Mouse (Mus musculus) c-Kit-positive CD71-positive TER-119-positive erythroid progenitor cells, embryonic 14.5 days (primary cell): ENCODE measurements around the gene Gnat1.

Source experiments
- DNase-seq: peaks from one replicate; pipeline ENCODE4 v3.0.0-alpha.2; 2013; ENCODE audit warnings: low spot score

The Gnat1 gene

DNA sequence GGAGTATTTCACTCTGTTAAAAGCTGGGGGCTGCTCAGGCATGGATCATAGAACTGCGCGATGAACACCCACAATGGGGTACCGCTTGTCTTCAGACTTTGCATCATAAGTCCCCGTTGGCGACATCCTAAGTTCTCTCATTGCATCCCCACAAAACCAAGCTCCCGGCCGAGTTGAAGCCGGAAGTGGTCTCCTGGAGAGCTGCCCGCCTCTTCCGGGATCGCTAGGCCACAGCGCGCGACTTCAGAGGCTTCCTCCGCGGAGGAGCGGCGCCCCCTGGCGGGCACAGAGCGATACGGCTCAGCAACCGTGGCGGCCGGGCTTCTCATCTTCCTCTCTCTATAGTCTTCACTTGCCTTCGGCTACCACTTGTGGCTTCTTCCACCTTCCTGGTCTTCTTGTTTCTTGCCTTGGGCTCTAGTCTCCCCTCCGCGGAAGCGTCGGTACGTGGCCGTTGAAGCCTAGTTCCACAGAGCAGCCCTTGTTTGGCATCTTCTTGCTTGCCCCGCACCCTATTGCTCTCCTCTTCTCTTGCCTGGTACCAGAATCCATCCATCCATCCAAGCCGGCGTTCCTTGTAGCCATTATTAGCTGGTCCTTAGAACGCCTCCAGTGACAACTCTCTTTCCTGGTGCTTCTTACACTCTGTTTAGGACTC lies 34.9 kb downstream of the Gnat1 start:
- DNase-seq, result peak; percentile 90

GRCm38 (mm10) chr9:107643544-107644214 lies 35.8 kb downstream of the Gnat1 start:
- no peak for DNase-seq

GRCm38 (mm10) chr9:107641666-107642065 lies 37.8 kb downstream of the Gnat1 start:
- no peak for DNase-seq

DNA sequence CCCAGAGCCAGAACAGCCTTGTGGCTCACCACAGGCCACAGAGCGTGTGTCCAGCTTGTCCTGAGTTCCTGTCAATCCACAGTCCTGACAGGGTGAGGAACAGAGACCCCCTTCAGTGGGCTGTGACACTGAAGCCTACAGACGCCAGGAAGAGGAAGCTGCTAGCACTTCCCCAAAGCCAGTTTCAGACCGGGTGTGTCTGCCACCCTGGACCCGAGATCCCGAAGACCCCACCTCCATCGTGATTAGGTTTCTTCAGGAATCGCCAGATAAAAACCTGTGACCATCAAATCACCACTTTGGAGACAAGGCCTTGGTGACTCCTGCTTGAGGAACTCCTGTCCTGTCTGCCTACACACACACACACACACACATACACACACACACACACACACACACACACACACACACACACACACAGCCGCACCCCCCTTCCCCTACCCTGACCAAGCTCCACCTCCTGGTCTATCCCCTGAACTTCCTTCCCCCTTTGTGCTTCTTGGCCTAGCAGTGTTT lies 39.2 kb downstream of the Gnat1 start:
- DNase-seq, result no peak

DNA sequence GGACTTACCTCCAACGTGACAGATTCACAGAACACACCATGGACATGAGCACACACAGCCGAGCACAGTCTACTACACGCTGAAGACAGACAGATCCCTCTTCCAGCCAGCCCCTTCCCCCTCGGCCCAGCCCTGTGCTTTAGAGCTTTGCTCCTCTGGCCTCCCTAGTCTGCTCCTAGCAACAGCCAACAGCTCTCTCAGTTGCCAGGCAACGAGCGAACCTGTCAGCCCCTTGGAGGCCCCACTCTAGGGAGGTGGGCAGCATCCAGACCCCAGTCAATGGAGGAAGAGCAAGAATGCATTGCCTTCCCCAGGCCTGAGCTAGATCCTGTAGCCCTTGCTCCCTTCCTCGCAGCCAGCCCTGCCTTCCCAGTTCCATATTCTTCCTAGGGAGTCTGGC lies 42.4 kb downstream of the Gnat1 start:
- DNase-seq, result no peak

DNA sequence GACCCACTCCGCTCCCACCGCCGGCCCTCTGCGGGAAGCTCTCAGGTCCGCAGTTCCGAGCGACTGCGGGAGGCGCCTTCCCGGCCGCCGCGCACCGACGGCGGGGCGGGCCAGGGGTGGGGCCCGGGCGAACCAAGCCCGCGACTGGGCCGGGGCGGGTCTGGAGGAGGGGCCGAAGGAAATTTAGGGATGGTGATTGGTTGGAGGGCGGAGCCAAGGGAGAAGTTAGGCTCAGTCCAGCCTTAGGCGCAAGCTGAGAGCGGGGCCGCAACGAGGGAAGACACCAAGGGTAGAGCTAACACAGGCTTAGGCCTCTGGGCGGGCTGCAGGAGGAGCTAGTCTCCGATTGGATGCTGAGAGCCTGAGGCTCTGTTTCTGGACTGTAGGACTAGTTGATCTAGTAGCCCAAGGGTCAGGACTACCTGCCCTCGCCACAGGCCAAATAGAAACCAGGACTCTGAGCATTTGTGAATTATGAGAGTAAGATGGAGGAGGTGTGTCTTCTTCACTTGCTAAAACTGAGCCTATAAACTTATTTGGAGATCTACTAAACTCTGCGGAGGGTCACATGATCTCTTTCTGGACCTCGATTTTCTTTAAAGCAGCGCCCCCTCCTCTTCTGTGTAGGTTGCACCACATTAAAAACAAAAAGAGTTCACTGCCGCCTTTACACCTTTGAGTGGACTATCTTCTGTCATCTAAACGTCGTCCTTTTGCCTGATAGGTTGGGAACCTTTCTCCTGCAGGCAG lies 44.1 kb downstream of the Gnat1 start, which contains the start of gene Gnai2:
TSS of gene Gnai2 (minus strand) at position 89 of the 750 bp plus-strand sequence.
- peak; percentile 97 for DNase-seq

DNA sequence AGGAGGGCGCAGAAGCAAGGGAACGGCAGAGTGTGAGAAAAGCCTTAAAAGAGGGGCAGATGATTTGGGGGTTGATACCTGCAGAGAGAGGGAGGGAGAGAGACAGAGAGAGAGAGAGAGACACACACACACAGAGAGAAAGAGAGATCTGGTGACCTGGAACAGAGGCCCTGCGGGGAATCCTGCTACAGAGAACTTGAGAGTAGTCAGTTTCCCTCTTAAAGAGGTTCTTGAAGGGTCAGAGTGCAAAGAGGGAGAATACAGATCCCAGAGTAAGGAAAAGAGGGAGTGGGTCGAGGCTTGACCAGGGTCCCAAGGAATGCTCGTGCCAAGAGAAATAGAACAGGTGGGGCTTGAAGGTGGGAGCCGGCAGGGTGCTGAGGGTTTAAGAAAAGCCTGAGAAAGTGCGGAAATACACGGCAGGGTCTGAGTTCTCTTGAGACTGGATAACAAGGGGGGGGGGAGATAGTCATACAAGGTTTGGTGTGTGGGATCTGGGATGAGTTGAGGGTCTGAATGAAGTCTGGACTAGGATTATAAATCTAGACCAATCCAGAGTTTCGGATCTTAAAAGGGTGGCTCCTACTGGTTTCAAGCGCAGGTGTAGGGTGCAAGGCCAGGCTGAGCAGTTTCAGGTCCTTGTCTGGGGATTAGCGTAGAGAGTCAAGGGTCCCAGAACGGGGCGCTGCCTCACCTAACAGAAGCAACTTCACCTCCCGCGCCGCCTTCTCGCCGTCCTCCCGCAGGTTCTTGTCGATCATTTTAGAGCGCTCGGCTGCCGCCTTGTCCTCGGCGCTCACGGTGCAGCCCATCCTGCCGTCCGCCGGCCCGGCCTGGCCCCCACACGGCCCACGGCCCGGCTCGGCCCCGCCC lies 44.9 kb downstream of the Gnat1 start:
- DNase-seq, result peak; percentile 37

DNA sequence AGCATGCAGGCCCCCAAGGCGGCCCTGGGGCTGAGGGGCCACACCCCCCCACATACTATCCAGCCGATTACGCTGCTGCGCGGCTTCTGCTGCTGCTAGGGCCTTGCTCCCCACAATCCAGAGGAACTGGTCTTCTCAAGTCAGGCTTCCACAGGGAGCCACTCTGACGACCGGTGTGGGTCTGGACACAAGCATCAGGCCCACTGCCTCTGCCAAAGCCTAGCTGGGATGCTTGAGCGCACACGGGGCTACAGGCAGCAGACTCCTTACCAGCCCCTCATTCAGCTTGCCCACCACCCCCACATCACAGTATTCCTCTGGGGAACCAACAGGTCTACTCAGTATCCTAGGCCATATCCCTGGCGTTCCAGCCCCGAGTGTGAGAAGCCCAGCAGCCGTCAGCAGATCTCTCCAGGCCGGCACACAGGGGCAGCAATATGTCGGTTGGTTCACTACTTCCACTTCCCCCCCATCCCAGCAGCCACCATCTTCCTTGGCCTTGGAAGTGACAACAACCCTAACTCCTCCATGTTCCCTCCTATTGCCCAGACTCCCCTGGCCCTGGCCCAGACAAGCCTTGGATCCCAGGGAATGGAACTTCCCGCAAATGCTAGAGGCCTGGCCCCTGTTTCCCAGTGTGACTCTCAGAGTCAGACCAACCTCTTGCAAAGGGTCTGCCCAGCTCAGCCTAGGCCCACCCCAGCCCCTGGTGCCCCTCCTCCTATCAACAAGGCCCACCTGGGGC lies 45.7 kb downstream of the Gnat1 start:
- DNase-seq, result no peak

GRCm38 (mm10) chr9:107633091-107633660 lies 46.3 kb downstream of the Gnat1 start:
- peak; percentile 72 for DNase-seq

- peak; percentile 51 for DNase-seq
Observed at GRCm38 (mm10) chr9:107632478-107632877, 47.0 kb downstream of the Gnat1 start.

- no peak for DNase-seq
Observed at GRCm38 (mm10) chr9:107631861-107632260, 47.7 kb downstream of the Gnat1 start.

- DNase-seq, result no peak
Observed at GRCm38 (mm10) chr9:107631311-107631826, 48.1 kb downstream of the Gnat1 start.

GRCm38 (mm10) chr9:107630576-107630975 lies 48.9 kb downstream of the Gnat1 start:
- no peak for DNase-seq

DNA sequence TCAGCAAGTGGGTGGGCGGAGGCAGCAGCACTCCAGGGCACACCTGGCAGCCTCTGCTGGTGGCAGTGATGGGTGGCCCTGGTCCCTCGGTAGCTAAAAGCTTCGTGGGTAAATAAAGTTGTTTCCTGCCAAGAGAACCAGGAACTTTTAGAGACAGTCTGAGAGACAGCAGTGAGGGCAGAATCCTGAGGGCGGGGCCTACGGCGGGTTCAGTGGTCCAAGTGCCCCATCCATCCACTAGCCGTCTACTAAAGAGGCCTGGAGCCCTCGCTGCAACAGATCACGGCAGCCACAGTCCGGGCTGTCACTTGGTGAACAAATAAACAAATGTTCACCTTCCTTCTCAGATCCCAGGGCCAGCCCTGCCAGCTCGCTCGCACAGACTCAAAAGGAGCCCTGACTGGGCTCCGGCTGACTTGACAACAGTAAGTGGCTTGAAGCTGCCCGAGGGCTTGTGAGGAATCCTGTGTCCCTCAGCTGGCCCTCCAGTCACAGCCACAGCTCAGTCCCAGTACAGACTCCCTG lies 49.5 kb downstream of the Gnat1 start:
- DNase-seq, result no peak

- no peak for DNase-seq
Observed at GRCm38 (mm10) chr9:107629411-107629730, 50.1 kb downstream of the Gnat1 start.

GRCm38 (mm10) chr9:107628721-107629410 lies 50.6 kb downstream of the Gnat1 start:
- no peak for DNase-seq

DNA sequence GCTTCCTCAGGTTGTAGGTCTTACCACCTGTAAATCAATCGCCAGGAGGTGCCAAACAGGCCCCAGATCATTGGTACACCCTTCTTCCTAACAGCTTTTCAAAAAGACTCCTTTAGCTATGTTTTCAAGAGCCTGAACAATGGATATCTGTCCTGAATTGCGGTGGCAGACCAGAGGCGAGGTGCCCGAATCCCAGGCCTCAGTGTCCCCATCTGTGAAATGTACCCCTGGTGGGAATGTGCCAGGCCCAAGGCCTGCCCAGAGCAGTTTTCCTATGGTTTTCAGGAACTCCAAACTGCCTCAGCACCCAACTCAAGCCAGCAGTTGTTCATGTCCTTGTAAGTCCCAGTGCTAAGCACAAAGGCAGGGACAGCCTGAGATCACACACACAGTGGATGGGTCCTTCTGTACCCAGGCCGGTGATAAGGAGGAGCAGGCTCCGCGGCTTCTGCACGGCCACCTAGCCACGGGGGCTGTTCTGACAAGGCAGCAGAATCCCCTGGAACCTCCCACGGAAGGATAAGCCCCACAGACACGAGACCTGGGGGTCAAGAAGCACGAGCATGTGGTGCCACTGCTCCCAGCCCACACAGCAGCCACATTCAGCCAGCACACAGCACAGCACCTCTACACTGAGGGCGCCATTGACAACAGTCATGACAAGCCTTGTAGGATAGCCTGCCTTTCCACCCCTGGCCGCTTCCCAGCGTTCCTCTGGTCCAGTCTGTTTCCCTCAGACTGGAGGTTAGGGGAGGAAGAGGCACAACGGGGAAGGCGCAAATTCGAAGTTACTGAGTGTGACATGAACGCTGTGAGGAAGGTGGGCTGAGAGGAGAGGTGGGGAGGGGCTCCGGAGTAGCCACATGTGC lies 51.9 kb downstream of the Gnat1 start:
- DNase-seq, result no peak

- DNase-seq, result no peak
Observed at GRCm38 (mm10) chr9:107626844-107627277, 52.7 kb downstream of the Gnat1 start.
